13 mouse cellular contexts compared by ENCODE assay signal in the genomic region with DNA sequence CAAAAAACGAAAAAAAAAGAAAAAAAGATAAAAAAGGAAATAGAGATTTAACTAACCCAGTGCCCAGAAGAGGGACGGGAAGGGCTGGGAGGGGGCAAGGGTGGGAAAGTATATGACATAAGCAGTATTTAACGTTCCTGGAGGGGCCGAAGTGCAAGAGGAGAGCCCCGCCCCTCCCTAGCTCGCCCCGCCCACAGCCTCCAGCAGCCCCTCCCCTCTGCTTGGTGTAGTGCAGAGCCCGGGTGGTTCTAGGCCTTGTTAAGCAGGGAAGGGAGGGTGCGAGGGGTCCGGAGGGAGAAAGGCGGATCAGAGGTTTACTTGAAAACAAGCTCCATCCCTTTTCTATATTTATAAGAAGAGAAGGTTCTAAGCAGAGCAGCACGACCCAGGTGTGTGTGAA. TPM values are rescaled to one million over a fixed set of nuclear protein-coding genes. Genes with fewer than 3 reads are reported as not detected.
DNase-seq lines count a peak whose midpoint lies in the region; ATAC-seq lines count a peak whose summit lies in the region.
"Had no signal": no experiment of that assay in that cellular context is flagged by ENCODE, and none has a peak within 500 bp of the region (broad histone marks: within the 10 kb centered on the region; RNA-seq: fewer than 3 reads in every experiment).

No protein-coding gene starts in this region.

- peak; percentile 41; the same call in 1 of the 2 replicates for ATAC-seq in kidney, embryonic 14.5 days (ENCODE audit: low FRiP score, low TSS enrichment)
- no peak for ATAC-seq in embryonic facial prominence, embryonic 11.5 days (replicated peaks; ENCODE audit: insufficient number of reproducible peaks, low FRiP score, low TSS enrichment, low read depth)
- peak; percentile 72 for ATAC-seq in neural tube, embryonic 13.5 days (ENCODE audit: low read depth)
- no peak for ATAC-seq in midbrain, embryonic 16.5 days

- intact Hi-C loops in heart, postnatal 14 days (cut with DNase I), result no loop called here

- no peak overlapping the region for H3K4me3 ChIP-seq in kidney, embryonic 14.5 days (ENCODE audit: low read length)
- H3K4me3 ChIP-seq in embryonic facial prominence, embryonic 11.5 days (ENCODE audit: low read depth, low read length), result no peak overlapping the region
- H3K4me3 ChIP-seq in neural tube, embryonic 13.5 days, result no peak overlapping the region
- no peak overlapping the region for H3K4me3 ChIP-seq in midbrain, embryonic 16.5 days (ENCODE audit: low read depth, low read length)

- WGBS in kidney, embryonic 14.5 days, result 27% methylated on average over 12 of the region's 12 CpGs
- WGBS in embryonic facial prominence, embryonic 11.5 days, result 23% methylated on average over 12 of the region's 12 CpGs
- 13% methylated on average over 12 of the region's 12 CpGs for WGBS in neural tube, embryonic 13.5 days
- WGBS in midbrain, embryonic 16.5 days, result 19% methylated on average over 12 of the region's 12 CpGs

- no peak overlapping the region for H3K27ac ChIP-seq in kidney, embryonic 14.5 days (ENCODE audit: low read depth, low read length)
- H3K27ac ChIP-seq in embryonic facial prominence, embryonic 11.5 days (replicated peaks; ENCODE audit: low read depth, low read length), result no peak overlapping the region
- H3K27ac ChIP-seq in neural tube, embryonic 13.5 days (replicated peaks), result peak overlapping the region; percentile 83
- no peak overlapping the region for H3K27ac ChIP-seq in midbrain, embryonic 16.5 days (ENCODE audit: low read length)

- H3K9ac ChIP-seq in kidney, embryonic 14.5 days (ENCODE audit: low read depth, low read length), result no peak overlapping the region
- H3K9ac ChIP-seq in embryonic facial prominence, embryonic 11.5 days (replicated peaks; ENCODE audit: low read length), result no peak overlapping the region
- no peak overlapping the region for H3K9ac ChIP-seq in neural tube, embryonic 13.5 days
- H3K9ac ChIP-seq in midbrain, embryonic 16.5 days (ENCODE audit: low read depth, low read length), result no peak overlapping the region

- H3K27me3 ChIP-seq in kidney, embryonic 14.5 days (ENCODE audit: control insufficient read depth, insufficient read depth, low read length), result no peaks in the 10 kb centered on the region
- no peaks in the 10 kb centered on the region for H3K27me3 ChIP-seq in embryonic facial prominence, embryonic 11.5 days (ENCODE audit: control insufficient read depth, insufficient read depth, low read length)
- no peaks in the 10 kb centered on the region for H3K27me3 ChIP-seq in neural tube, embryonic 13.5 days
- H3K27me3 ChIP-seq in midbrain, embryonic 16.5 days (ENCODE audit: control insufficient read depth, insufficient read depth, low read depth, low read length), result no peaks in the 10 kb centered on the region

- H3K36me3 ChIP-seq in kidney, embryonic 14.5 days (ENCODE audit: control insufficient read depth, insufficient read depth, low read length), result peaks cover 73% of the 10 kb centered on the region
- H3K36me3 ChIP-seq in embryonic facial prominence, embryonic 11.5 days (replicated peaks; ENCODE audit: control insufficient read depth, insufficient read depth, low read depth, low read length), result no peaks in the 10 kb centered on the region; the same call in 1 of the 2 replicates
- peaks cover 74% of the 10 kb centered on the region for H3K36me3 ChIP-seq in neural tube, embryonic 13.5 days
- H3K36me3 ChIP-seq in midbrain, embryonic 16.5 days (ENCODE audit: control insufficient read depth, insufficient read depth, low read length), result peaks cover 15% of the 10 kb centered on the region

- H3K9me3 ChIP-seq in kidney, embryonic 14.5 days (ENCODE audit: control insufficient read depth, low read length), result no peaks in the 10 kb centered on the region
- H3K9me3 ChIP-seq in embryonic facial prominence, embryonic 11.5 days (replicated peaks; ENCODE audit: control insufficient read depth, low read length), result no peaks in the 10 kb centered on the region
- no peaks in the 10 kb centered on the region for H3K9me3 ChIP-seq in neural tube, embryonic 13.5 days
- no peaks in the 10 kb centered on the region for H3K9me3 ChIP-seq in midbrain, embryonic 16.5 days (replicated peaks; ENCODE audit: control insufficient read depth, low read length, poor library complexity, severe bottlenecking)

- H3K4me1 ChIP-seq in kidney, embryonic 14.5 days (ENCODE audit: control insufficient read depth, insufficient read depth, low read length), result peaks cover 4% of the 10 kb centered on the region; the same call in 1 of the 2 replicates
- H3K4me1 ChIP-seq in embryonic facial prominence, embryonic 11.5 days (ENCODE audit: control insufficient read depth, insufficient read depth, low read length), result no peaks in the 10 kb centered on the region
- H3K4me1 ChIP-seq in neural tube, embryonic 13.5 days (replicated peaks), result peaks cover 15% of the 10 kb centered on the region
- H3K4me1 ChIP-seq in midbrain, embryonic 16.5 days (ENCODE audit: control insufficient read depth, insufficient read depth, low read length), result no peaks in the 10 kb centered on the region

- DNase-seq in kidney, adult 8-10 months, result no peak
- peak; percentile 13 for DNase-seq in embryonic facial prominence, embryonic 11.5 days (ENCODE audit: low spot score)
- peak; percentile 66 for DNase-seq in kidney, postnatal 10 days
- DNase-seq in heart, postnatal 14 days, result no peak
- no peak for DNase-seq in frontal cortex, postnatal 14 days (ENCODE audit: low spot score in 2 of 2)
- DNase-seq: cerebellum, adult 9-11 months; gastrocnemius, postnatal 25 days; heart, postnatal 4 days; layer of hippocampus, postnatal 36 days; lung, postnatal 14 days had no signal

- H3K4me2 ChIP-seq in kidney, embryonic 14.5 days (replicated peaks; ENCODE audit: low read depth, low read length), result no peak overlapping the region
- no peak overlapping the region for H3K4me2 ChIP-seq in embryonic facial prominence, embryonic 11.5 days (ENCODE audit: low read depth, low read length)
- H3K4me2 ChIP-seq in neural tube, embryonic 13.5 days, result no peak overlapping the region
- H3K4me2 ChIP-seq in midbrain, embryonic 16.5 days (ENCODE audit: low read length), result no peak overlapping the region

RNA-seq across cellular contexts. Expression of a gene that starts 13.6 kb away (rescaled TPM):
- polyA plus RNA-seq in kidney, embryonic 14.5 days (2014; fragmentation: Nextera tagmentation; extraction: Ambion mirVana), result 21.3 and 22.7 TPM in 2 replicates
- 11.7 and 14.3 TPM in 2 replicates for polyA plus RNA-seq in embryonic facial prominence, embryonic 11.5 days (2014; fragmentation: Nextera tagmentation; extraction: Ambion mirVana)
- polyA plus RNA-seq in neural tube, embryonic 13.5 days (2015; fragmentation: Nextera tagmentation; extraction: Ambion mirVana), result 31.6 and 35.0 TPM in 2 replicates
- total RNA-seq in heart, postnatal 14 days (2021), result 10 to 100 TPM; 23.6 to 25.1 TPM
- 39.7 and 40.1 TPM in 2 replicates for polyA plus RNA-seq in midbrain, embryonic 16.5 days (2015; fragmentation: Nextera tagmentation; extraction: Ambion mirVana)

RNA-seq across cellular contexts. Expression of a gene that starts 13.8 kb away (rescaled TPM):
- 24.0 and 33.3 TPM in 2 replicates for polyA plus RNA-seq in kidney, embryonic 14.5 days (2014; fragmentation: Nextera tagmentation; extraction: Ambion mirVana)
- 5.8 and 6.6 TPM in 2 replicates for polyA plus RNA-seq in embryonic facial prominence, embryonic 11.5 days (2014; fragmentation: Nextera tagmentation; extraction: Ambion mirVana)
- polyA plus RNA-seq in neural tube, embryonic 13.5 days (2015; fragmentation: Nextera tagmentation; extraction: Ambion mirVana), result 0.74 and 1.4 TPM in 2 replicates
- total RNA-seq in heart, postnatal 14 days (2021), result under 1 TPM; 0.32 to 0.36 TPM
- polyA plus RNA-seq in midbrain, embryonic 16.5 days (2015; fragmentation: Nextera tagmentation; extraction: Ambion mirVana), result 1.9 and 2.0 TPM in 2 replicates

RNA-seq across cellular contexts. Expression of a gene that starts 21.4 kb away (rescaled TPM):
- polyA plus RNA-seq in kidney, embryonic 14.5 days (2014; fragmentation: Nextera tagmentation; extraction: Ambion mirVana), result 2.1 and 2.5 TPM in 2 replicates
- 1.6 and 1.9 TPM in 2 replicates for polyA plus RNA-seq in embryonic facial prominence, embryonic 11.5 days (2014; fragmentation: Nextera tagmentation; extraction: Ambion mirVana)
- polyA plus RNA-seq in neural tube, embryonic 13.5 days (2015; fragmentation: Nextera tagmentation; extraction: Ambion mirVana), result 6.4 TPM in 2 replicates
- total RNA-seq in heart, postnatal 14 days (2021), result 1 to 10 TPM; 1.4 to 1.9 TPM
- 6.1 and 9.5 TPM in 2 replicates for polyA plus RNA-seq in midbrain, embryonic 16.5 days (2015; fragmentation: Nextera tagmentation; extraction: Ambion mirVana)

RNA-seq across cellular contexts. Expression of a gene that starts 40.2 kb away (rescaled TPM):
- polyA plus RNA-seq in kidney, embryonic 14.5 days (2014; fragmentation: Nextera tagmentation; extraction: Ambion mirVana), result 15.6 and 20.8 TPM in 2 replicates
- 18.8 and 21.9 TPM in 2 replicates for polyA plus RNA-seq in embryonic facial prominence, embryonic 11.5 days (2014; fragmentation: Nextera tagmentation; extraction: Ambion mirVana)
- polyA plus RNA-seq in neural tube, embryonic 13.5 days (2015; fragmentation: Nextera tagmentation; extraction: Ambion mirVana), result 138 and 152 TPM in 2 replicates
- 1 to 10 TPM; 7.4 to 8.6 TPM for total RNA-seq in heart, postnatal 14 days (2021)
- polyA plus RNA-seq in midbrain, embryonic 16.5 days (2015; fragmentation: Nextera tagmentation; extraction: Ambion mirVana), result 126 and 129 TPM in 2 replicates

Comparison
In these comparisons a context has a peak if more than half of its experiments do, and no peak if none do; other contexts are left out.
1. DNase-seq: peak in embryonic facial prominence, embryonic 11.5 days (single experiment) and kidney, postnatal 10 days (single experiment); none in kidney, adult 8-10 months (0 of 2), heart, postnatal 14 days (0 of 2) and frontal cortex, postnatal 14 days (0 of 2).
2. ATAC-seq: peak in kidney, embryonic 14.5 days (single experiment) and neural tube, embryonic 13.5 days (single experiment); none in embryonic facial prominence, embryonic 11.5 days (single experiment) and midbrain, embryonic 16.5 days (single experiment).